Mouse (Mus musculus): ENCODE measurements at regions not wholly inside any gene's neighbourhood (a gene's known extent, or its start where the extent isn't known, plus 50 kb on each side); places are given as distances from the start of the nearest gene placed in this dataset.

- DNase-seq = no peak
Observed at GRCm38 (mm10) chr1:88968142-88968541, 102.1 kb upstream of the Sh3bp4 start.

- no peak for DNase-seq
Observed at GRCm38 (mm10) chr1:88969016-88969415, 101.2 kb upstream of the Sh3bp4 start.

- DNase-seq = no peak
Observed at GRCm38 (mm10) chr1:88969630-88970029, 100.6 kb upstream of the Sh3bp4 start.

GRCm38 (mm10) chr1:88976101-88976500, 94.1 kb upstream of the Sh3bp4 start:
- no peak for DNase-seq

- no peak for DNase-seq
Observed at GRCm38 (mm10) chr1:88988011-88988695, 82.1 kb upstream of the Sh3bp4 start.

GRCm38 (mm10) chr1:88994588-88995331, 75.5 kb upstream of the Sh3bp4 start:
- no peak for DNase-seq

- DNase-seq = no peak
Observed at GRCm38 (mm10) chr1:88995945-88996344, 74.3 kb upstream of the Sh3bp4 start.

GRCm38 (mm10) chr1:88996657-88997056, 73.6 kb upstream of the Sh3bp4 start:
- no peak for DNase-seq

- DNase-seq = no peak
Observed at GRCm38 (mm10) chr1:88997847-88998246, 72.4 kb upstream of the Sh3bp4 start.

GRCm38 (mm10) chr1:89002326-89002725, 67.9 kb upstream of the Sh3bp4 start:
- DNase-seq = no peak

- DNase-seq = no peak
Observed at GRCm38 (mm10) chr1:89003752-89004151, 66.5 kb upstream of the Sh3bp4 start.

- no peak for DNase-seq
Observed at GRCm38 (mm10) chr1:89007476-89007875, 62.7 kb upstream of the Sh3bp4 start.

GRCm38 (mm10) chr1:89010170-89010569, 60.0 kb upstream of the Sh3bp4 start:
- no peak for DNase-seq

GRCm38 (mm10) chr1:89011454-89011853, 58.8 kb upstream of the Sh3bp4 start:
- DNase-seq = no peak

GRCm38 (mm10) chr1:89015385-89015784, 54.8 kb upstream of the Sh3bp4 start:
- no peak for DNase-seq

GRCm38 (mm10) chr1:89015845-89016244, 54.4 kb upstream of the Sh3bp4 start:
- DNase-seq = no peak

GRCm38 (mm10) chr1:89019778-89020373, 50.3 kb upstream of the Sh3bp4 start:
- no peak for DNase-seq
